Mouse (Mus musculus) urinary bladder, postnatal 10 days (tissue): ENCODE data around the gene Flvcr1.
A peak's percentile ranks its signal among the peaks of the same experiment; 100 is the strongest.

Source experiments
- DNase-seq: peaks from one replicate; pipeline ENCODE4 v3.0.0; 2022; ENCODE audit warnings: low spot score

Flvcr1 gene

GRCm38 (mm10) chr1:190980470-190980869 lies 45.5 kb downstream of the Flvcr1 start:
- no peak for DNase-seq

GRCm38 (mm10) chr1:190979100-190979563 lies 46.8 kb downstream of the Flvcr1 start, which contains the start of gene Vash2:
Gene Vash2 (minus strand): TSS chr1:190979296.
- DNase-seq = peak; percentile 47

- no peak for DNase-seq
These were observed 47.4 kb downstream of the Flvcr1 start for GRCm38 (mm10) chr1:190978511-190979073.

- DNase-seq = no peak
These were observed 48.0 kb downstream of the Flvcr1 start for GRCm38 (mm10) chr1:190978001-190978400.

GRCm38 (mm10) chr1:190976887-190977573 lies 48.9 kb downstream of the Flvcr1 start:
- DNase-seq = no peak

GRCm38 (mm10) chr1:190974833-190975232 lies 51.1 kb downstream of the Flvcr1 start:
- no peak for DNase-seq

- no peak for DNase-seq
These were observed 51.8 kb downstream of the Flvcr1 start for GRCm38 (mm10) chr1:190974191-190974590.

GRCm38 (mm10) chr1:190972612-190973192 lies 53.3 kb downstream of the Flvcr1 start:
- no peak for DNase-seq

GRCm38 (mm10) chr1:190971708-190972610 lies 54.0 kb downstream of the Flvcr1 start:
- DNase-seq = no peak

GRCm38 (mm10) chr1:190968010-190968409 lies 57.9 kb downstream of the Flvcr1 start:
- DNase-seq = no peak

GRCm38 (mm10) chr1:190964992-190965780 lies 60.8 kb downstream of the Flvcr1 start:
- no peak for DNase-seq

- no peak for DNase-seq
These were observed 63.2 kb downstream of the Flvcr1 start for GRCm38 (mm10) chr1:190962760-190963159.

- DNase-seq = no peak
These were observed 67.1 kb downstream of the Flvcr1 start for GRCm38 (mm10) chr1:190958821-190959220.
